Comparison of ENCODE assay signal across 8 mouse cellular contexts in genomic region chr19:40894071-40894506, GRCm38 (mm10). TPM values are rescaled to one million over a fixed set of nuclear protein-coding genes. Genes with fewer than 3 reads are reported as not detected.
DNase-seq lines count a peak whose midpoint lies in the region; ATAC-seq and TF ChIP-seq lines count a peak whose summit lies in the region.

No protein-coding gene starts in this region.

- peaks cover 7% of the 10 kb centered on the region; the same call in 1 of the 2 replicates for H3K36me3 ChIP-seq in heart, embryonic 10.5 days
- H3K36me3 ChIP-seq in CH12.LX (replicated peaks in 1 of 2; ENCODE audit: control insufficient read depth in 1 of 2, insufficient read depth in 1 of 2, low read length in 1 of 2): peaks cover 0 to 3% of the 10 kb centered on the region in 2 experiments
- H3K36me3 ChIP-seq in forebrain, embryonic 15.5 days: no peaks in the 10 kb centered on the region
- no peaks in the 10 kb centered on the region for H3K36me3 ChIP-seq in liver, postnatal 0 days (replicated peaks; ENCODE audit: insufficient read depth, low read length)

- 40% methylated on average over 21 of the region's 21 CpGs for WGBS in heart, embryonic 10.5 days
- WGBS in forebrain, embryonic 15.5 days: 48% methylated on average over 21 of the region's 21 CpGs
- WGBS in liver, postnatal 0 days (ENCODE audit: insufficient replicate concordance): 50% methylated on average over 21 of the region's 21 CpGs

- H3K27me3 ChIP-seq in heart, embryonic 10.5 days (ENCODE audit: insufficient read depth, poor library complexity, severe bottlenecking): peaks cover 40% of the 10 kb centered on the region
- H3K27me3 ChIP-seq in CH12.LX (replicated peaks): no peaks in the 10 kb centered on the region
- peaks cover 33% of the 10 kb centered on the region for H3K27me3 ChIP-seq in forebrain, embryonic 15.5 days
- H3K27me3 ChIP-seq in liver, postnatal 0 days (ENCODE audit: insufficient read depth, low read length): peaks cover 12% of the 10 kb centered on the region; the same call in 1 of the 2 replicates

- H3K27ac ChIP-seq in heart, embryonic 10.5 days: peak overlapping the region; percentile 98
- peak overlapping the region; percentile 67 for H3K27ac ChIP-seq in CH12.LX (ENCODE audit: insufficient read depth, low read depth)
- H3K27ac ChIP-seq in forebrain, embryonic 15.5 days (replicated peaks): peak overlapping the region; percentile 93
- peak overlapping the region; percentile 95 for H3K27ac ChIP-seq in liver, postnatal 0 days (ENCODE audit: low read depth)

- peak overlapping the region; percentile 90 for H3K4me3 ChIP-seq in heart, embryonic 10.5 days
- H3K4me3 ChIP-seq in CH12.LX (replicated peaks in 1 of 3; ENCODE audit: low read depth in 2 of 3, low read length in 2 of 3, poor library complexity in 1 of 3): peak overlapping the region; percentile 74 to 91 (median 75)
- peak overlapping the region; percentile 74 for H3K4me3 ChIP-seq in forebrain, embryonic 15.5 days
- H3K4me3 ChIP-seq in liver, postnatal 0 days (ENCODE audit: low read depth, low read length): peak overlapping the region; percentile 95

- peaks cover 4% of the 10 kb centered on the region; the same call in 1 of the 2 replicates for H3K9me3 ChIP-seq in heart, embryonic 10.5 days
- H3K9me3 ChIP-seq in CH12.LX (replicated peaks; ENCODE audit: low read length): no peaks in the 10 kb centered on the region
- H3K9me3 ChIP-seq in forebrain, embryonic 15.5 days: no peaks in the 10 kb centered on the region
- H3K9me3 ChIP-seq in liver, postnatal 0 days (ENCODE audit: low read length): peaks cover 6% of the 10 kb centered on the region

- peak overlapping the region; percentile 90; the same call in 1 of the 2 replicates for H3K9ac ChIP-seq in CH12.LX (ENCODE audit: insufficient read depth, low read depth)
- peak overlapping the region; percentile 57 for H3K9ac ChIP-seq in forebrain, embryonic 15.5 days (replicated peaks)
- H3K9ac ChIP-seq in liver, postnatal 0 days (replicated peaks): peak overlapping the region; percentile 85

- peaks cover 7% of the 10 kb centered on the region for H3K4me1 ChIP-seq in heart, embryonic 10.5 days
- H3K4me1 ChIP-seq in CH12.LX (ENCODE audit: control insufficient read depth in 1 of 2, insufficient read depth in 2 of 2): peaks cover 3 to 16% of the 10 kb centered on the region in 2 experiments
- H3K4me1 ChIP-seq in forebrain, embryonic 15.5 days: peaks cover 10% of the 10 kb centered on the region; the same call in 1 of the 2 replicates
- peaks cover 12% of the 10 kb centered on the region for H3K4me1 ChIP-seq in liver, postnatal 0 days (ENCODE audit: insufficient read depth)

- TF ChIP-seq CTCF in CH12.LX (conservative IDR thresholded peaks at IDR 0.05 in 1 of 2, IDR thresholded peaks at IDR 0.05 in 1 of 2; ENCODE audit: low read depth in 2 of 2, low read length in 2 of 2): no peak
- TF ChIP-seq CTCF in liver, postnatal 0 days (IDR thresholded peaks at IDR 0.05; ENCODE audit: low read depth): no peak

- ATAC-seq in forebrain, embryonic 15.5 days (replicated peaks): peak; percentile 55
- peak; percentile 60 for ATAC-seq in liver, postnatal 0 days

- no peak for DNase-seq in heart, embryonic 10.5 days (ENCODE audit: low spot score)
- no peak for DNase-seq in heart, adult 11 months
- no peak for DNase-seq in CH12.LX (ENCODE audit: extremely low read depth)
- DNase-seq in liver, postnatal 0 days: no peak
- no peak for DNase-seq in adrenal gland, adult 8-10 months
- no peak for DNase-seq in layer of hippocampus, adult 9-11 months
- no peak for DNase-seq in embryo, embryonic 9.5 days (ENCODE audit: extremely low spot score)

- peaks cover 2% of the 10 kb centered on the region; the same call in 1 of the 2 replicates for H3K79me2 ChIP-seq in CH12.LX (replicated peaks; ENCODE audit: control insufficient read depth, extremely low read depth, insufficient read depth, poor library complexity, severe bottlenecking)

- no peak for TF ChIP-seq EP300 in CH12.LX (IDR thresholded peaks at IDR 0.05; ENCODE audit: low read length)
- TF ChIP-seq EP300 in liver, postnatal 0 days (IDR thresholded peaks at IDR 0.05; ENCODE audit: low read depth): no peak

- dilution Hi-C loops in CH12.LX (cut with MboI; ENCODE audit: extremely low pct_ligation_motif_present, extremely low pct_unique_long_range_greater_than_20kb, low sequenced_read_pairs): no loop called here

- no peak for TF ChIP-seq RAD21 in CH12.LX (IDR thresholded peaks at IDR 0.05; ENCODE audit: low read depth, low read length)

- in situ Hi-C loops in CH12.LX (cut with MboI; ENCODE audit: low pct_ligation_motif_present, low pct_unique_long_range_greater_than_20kb, low sequenced_read_pairs): no loop called here

- TF ChIP-seq POLR2A in CH12.LX (IDR thresholded peaks at IDR 0.05; ENCODE audit: low read depth, low read length): no peak

- H3K4me2 ChIP-seq in CH12.LX (ENCODE audit: insufficient read depth, low read depth, poor library complexity, severe bottlenecking): no peak overlapping the region
- H3K4me2 ChIP-seq in forebrain, embryonic 15.5 days (replicated peaks): peak overlapping the region; percentile 68
- peak overlapping the region; percentile 90 for H3K4me2 ChIP-seq in liver, postnatal 0 days (ENCODE audit: low read depth, low read length)

TF ChIP-seq in CH12.LX, 34 proteins besides CTCF, POLR2A, EP300 and RAD21:
- TF ChIP-seq SIN3A (IDR thresholded peaks at IDR 0.05; ENCODE audit: low read length): no peak
- no peak for TF ChIP-seq KAT2A (IDR thresholded peaks at IDR 0.05; ENCODE audit: insufficient replicate concordance, low read length)
- no peak for TF ChIP-seq ELF1 (IDR thresholded peaks at IDR 0.05; ENCODE audit: low read depth, low read length)
- TF ChIP-seq MXI1 (IDR thresholded peaks at IDR 0.05; ENCODE audit: low read depth, low read length): 0 out of 2 replicates have a peak, but pooled peaks have one; percentile 16

RNA-seq across cellular contexts. Expression of gene Zfp518a, which starts 0.4 kb away (rescaled TPM):
- polyA plus RNA-seq in heart, embryonic 10.5 days (2016; fragmentation: Nextera tagmentation; extraction: Ambion mirVana): 9.4 and 10.4 TPM in 2 replicates
- total RNA-seq in CH12.LX (2012; rRNA removed) (5.4 and 5.9 TPM in 2 replicates), CH12.LX (2014; rRNA removed) (19.7 and 23.4 TPM in 2 replicates)
- polyA plus RNA-seq in CH12.LX (2012; ENCODE audit: insufficient read length, low read depth): 10.0 and 11.6 TPM in 2 replicates
- 6.0 and 6.8 TPM in 2 replicates for polyA plus RNA-seq in forebrain, embryonic 15.5 days (2015; fragmentation: Nextera tagmentation; extraction: Ambion mirVana)
- polyA plus RNA-seq in liver, postnatal 0 days (2015; fragmentation: Nextera tagmentation; extraction: Ambion mirVana): 2.3 and 3.1 TPM in 2 replicates
- 10 to 100 TPM; 11.8 to 14.3 (median 13.9) TPM for total RNA-seq in adrenal gland, adult 8-10 months (2022)
